Mouse (Mus musculus) hindbrain, postnatal 0 days (tissue): ENCODE results near the gene Creb3. TPM values are rescaled to one million over a fixed set of nuclear protein-coding genes. Genes with fewer than 3 reads are reported as not detected.
"Not testable (repeated sequence)": the region's sequence is repeated elsewhere in the genome, so short reads cannot be mapped to it uniquely, and the experiment has no call there.

Experiments
- ATAC-seq: fragments of 200-750 bp; cut with Nextera tagmentation; 2 replicates; pipeline ENCODE4 v1.8.0; 2017; ENCODE audit warnings: mild to moderate bottlenecking, moderate TSS enrichment, moderate library complexity
- DNase-seq: peaks from one replicate; pipeline ENCODE4 v3.0.0-alpha.2; 2015; ENCODE audit warnings: low spot score
- H3K27ac ChIP-seq: fragments of 300-500 bp; sonication (generic); 2 replicates; pipeline ENCODE4 v1.5.1; 2014; ENCODE audit warnings: mild to moderate bottlenecking
- H3K27me3 ChIP-seq: fragments of 300-500 bp; sonication (generic); 2 replicates; pipeline ENCODE4 v1.6.1; 2014; ENCODE audit warnings: low read length, mixed read lengths; ENCODE audit not compliant: insufficient read depth
- H3K36me3 ChIP-seq: fragments of 300-500 bp; sonication (generic); 2 replicates; pipeline ENCODE4 v1.6.1; 2014; ENCODE audit warnings: low read length, mixed read lengths; ENCODE audit not compliant: insufficient read depth
- H3K4me1 ChIP-seq: fragments of 300-500 bp; sonication (generic); 2 replicates; pipeline ENCODE4 v1.6.1; 2014; ENCODE audit warnings: antibody characterized with exemption, low read length, mixed read lengths; ENCODE audit not compliant: insufficient read depth
- H3K4me2 ChIP-seq: fragments of 300-500 bp; sonication (generic); 2 replicates; pipeline ENCODE4 v1.6.1; 2014; ENCODE audit warnings: low read depth, mild to moderate bottlenecking, low read length, moderate library complexity, mixed read lengths
- H3K4me3 ChIP-seq: fragments of 300-500 bp; sonication (generic); 2 replicates; pipeline ENCODE4 v1.5.1; 2014; ENCODE audit warnings: low read length
- H3K9ac ChIP-seq: fragments of 300-500 bp; sonication (generic); replicated peaks from 2 replicates; pipeline ENCODE4 v1.6.1; 2014; ENCODE audit warnings: mild to moderate bottlenecking, low read length, moderate library complexity, mixed read lengths
- H3K9me3 ChIP-seq: fragments of 300-500 bp; sonication (generic); 2 replicates; pipeline ENCODE4 v1.6.1; 2016; ENCODE audit warnings: low read length, mixed read lengths
- CTCF ChIP-seq: IDR thresholded peaks from 2 replicates; pipeline ENCODE4 v1.5.1; 2016; ENCODE audit warnings: antibody characterized with exemption, control low read depth, low read depth
- WGBS: fragments of 180-500 bp; shearing (Covaris S2); extraction: QIAGEN DNeasy Blood & Tissue Kit; methylation state at CpG from one replicate; pipeline ENCODE4 v1.1.7; 2014; 5-methylcytosine and 5-hydroxymethylcytosine counted together
- polyA plus RNA-seq: library from polyadenylated mRNA; unstranded; fragments of >200 nt; fragmentation: Nextera tagmentation; extraction: Ambion mirVana; gene quantifications from 2 replicates; pipeline ENCODE4 v1.2.1, GENCODE M21; 2015
- total RNA-seq: library from RNA; depleted of rRNA; stranded (reverse); fragments of >200 nt; gene quantifications from 2 replicates; pipeline ENCODE4 v1.2.3, GENCODE M21; 2014

Creb3 gene
- total and polyA plus RNA-seq, 2 experiments from 2014 or later: 75.9 to 82.8 TPM

- WGBS: 96% methylated on average over 9 of the region's 9 CpGs
These were observed 26.1 kb upstream of the Creb3 start for GRCm38 (mm10) chr4:43536031-43536430.

GRCm38 (mm10) chr4:43542044-43542443, 20.1 kb upstream of the Creb3 start:
- TF ChIP-seq CTCF: no peak
- no peak for ATAC-seq
- WGBS: 84% methylated on average over 3 of the region's 3 CpGs

More at GRCm38 (mm10) chr4:43536031-43536430, 26.1 kb upstream of the Creb3 start:
- Histone ChIP-seq H3K4me2 (no peak overlapping the region), H3K27ac (no peak overlapping the region), H3K27me3 (no peaks in the 10 kb centered on the region), H3K9me3 (no peaks in the 10 kb centered on the region), H3K4me1 (no peaks in the 10 kb centered on the region), H3K36me3 (peaks cover 91% of the 10 kb centered on the region), H3K4me3 (no peak overlapping the region), H3K9ac (no peak overlapping the region)
- ATAC-seq (no peak), DNase-seq (no peak)
- TF ChIP-seq CTCF: no peak

GRCm38 (mm10) chr4:43546375-43547047, 15.6 kb upstream of the Creb3 start:
- H3K27ac ChIP-seq: no peak overlapping the region
- no peak for ATAC-seq
- H3K9ac ChIP-seq: no peak overlapping the region
- TF ChIP-seq CTCF: no peak
- H3K4me1 ChIP-seq: no peaks in the 10 kb centered on the region
- WGBS: 88% methylated on average over 12 of the region's 12 CpGs
- H3K27me3 ChIP-seq: no peaks in the 10 kb centered on the region
- H3K4me2 ChIP-seq: no peak overlapping the region
- H3K36me3 ChIP-seq: peaks cover 93% of the 10 kb centered on the region
- no peaks in the 10 kb centered on the region for H3K9me3 ChIP-seq
- no peak overlapping the region for H3K4me3 ChIP-seq
- DNase-seq: no peak

More at GRCm38 (mm10) chr4:43542044-43542443, 20.1 kb upstream of the Creb3 start:
- H3K9ac ChIP-seq: no peak overlapping the region
- no peak overlapping the region for H3K4me2 ChIP-seq
- H3K27ac ChIP-seq: no peak overlapping the region
- DNase-seq: no peak
- no peaks in the 10 kb centered on the region for H3K4me1 ChIP-seq
- H3K27me3 ChIP-seq: no peaks in the 10 kb centered on the region
- no peaks in the 10 kb centered on the region for H3K9me3 ChIP-seq
- H3K4me3 ChIP-seq: no peak overlapping the region
- H3K36me3 ChIP-seq: peaks cover 93% of the 10 kb centered on the region

- Histone ChIP-seq H3K36me3 (peaks cover 88% of the 10 kb centered on the region), H3K27ac (no peak overlapping the region), H3K4me3 (no peak overlapping the region), H3K4me1 (no peaks in the 10 kb centered on the region), H3K9ac (no peak overlapping the region), H3K4me2 (no peak overlapping the region), H3K27me3 (no peaks in the 10 kb centered on the region), H3K9me3 (no peaks in the 10 kb centered on the region)
- DNase-seq (no peak), ATAC-seq (no peak)
- 95% methylated on average over 8 of the region's 8 CpGs for WGBS
- TF ChIP-seq CTCF: no peak
These were observed 15.0 kb upstream of the Creb3 start for GRCm38 (mm10) chr4:43547160-43547559.

GRCm38 (mm10) chr4:43549055-43549454, 13.1 kb upstream of the Creb3 start:
- H3K4me1 ChIP-seq: no peaks in the 10 kb centered on the region
- no peaks in the 10 kb centered on the region for H3K9me3 ChIP-seq
- TF ChIP-seq CTCF: no peak
- no peak overlapping the region for H3K4me2 ChIP-seq
- no peak overlapping the region for H3K4me3 ChIP-seq
- DNase-seq: no peak
- no peaks in the 10 kb centered on the region for H3K27me3 ChIP-seq
- whole genome bisulfite sequencing: 96% methylated on average over 12 of the region's 12 CpGs
- peaks cover 88% of the 10 kb centered on the region for H3K36me3 ChIP-seq
- ATAC-seq: no peak
- no peak overlapping the region for H3K9ac ChIP-seq
- H3K27ac ChIP-seq: no peak overlapping the region

- 87% methylated on average over 6 of the region's 6 CpGs for WGBS
- not testable (repeated sequence) for DNase-seq, H3K9me3 ChIP-seq, H3K4me2 ChIP-seq, H3K27ac ChIP-seq, ATAC-seq, H3K4me1 ChIP-seq, H3K4me3 ChIP-seq, H3K9ac ChIP-seq, H3K27me3 ChIP-seq
- peaks cover 82% of the 10 kb centered on the region for H3K36me3 ChIP-seq
These were observed 10.3 kb upstream of the Creb3 start for GRCm38 (mm10) chr4:43551854-43552253.

GRCm38 (mm10) chr4:43552437-43552836, 9.7 kb upstream of the Creb3 start:
- Histone ChIP-seq H3K36me3 (peaks cover 78% of the 10 kb centered on the region), H3K9ac (no peak overlapping the region)

More at GRCm38 (mm10) chr4:43552437-43552836, 9.7 kb upstream of the Creb3 start:
- Histone ChIP-seq H3K9me3 (no peaks in the 10 kb centered on the region), H3K4me1 (no peaks in the 10 kb centered on the region), H3K27ac (no peak overlapping the region), H3K27me3 (no peaks in the 10 kb centered on the region), H3K4me3 (no peak overlapping the region), H3K4me2 (no peak overlapping the region)
- DNase-seq (no peak), ATAC-seq (no peak)
- WGBS: 93% methylated on average over 5 of the region's 5 CpGs
- TF ChIP-seq CTCF: no peak
